Mouse (Mus musculus) thymus, adult 2 months (tissue): Measurements from ENCODE around the gene Wwc2. TPM values are rescaled to one million over a fixed set of nuclear protein-coding genes. Genes with fewer than 3 reads are reported as not detected.
"Not testable (repeated sequence)": the region's sequence is repeated elsewhere in the genome, so short reads cannot be mapped to it uniquely, and the experiment has no call there.

Experiments used
- DNase-seq: peaks from one replicate; pipeline ENCODE4 v3.0.0; 2021
- H3K27ac ChIP-seq: fragments of 200-500 bp; 2 replicates; pipeline ENCODE4 v1.5.1; 2012; ENCODE audit warnings: low read length, control low read depth; ENCODE audit not compliant: control insufficient read depth, insufficient read depth
- H3K27me3 ChIP-seq: fragments of 200-500 bp; 2 replicates; pipeline ENCODE4 v1.6.1; 2012; ENCODE audit warnings: mild to moderate bottlenecking, low read length, moderate library complexity, mixed read lengths; ENCODE audit not compliant: control insufficient read depth, insufficient read depth
- H3K36me3 ChIP-seq: fragments of 200-500 bp; 2 replicates; pipeline ENCODE4 v1.6.1; 2012; ENCODE audit warnings: mild to moderate bottlenecking, low read length, moderate library complexity; ENCODE audit not compliant: control insufficient read depth, insufficient read depth
- H3K4me1 ChIP-seq: fragments of 200-500 bp; replicated peaks from 2 replicates; pipeline ENCODE4 v1.6.1; 2012; ENCODE audit warnings: low read length; ENCODE audit not compliant: control insufficient read depth, insufficient read depth
- H3K4me3 ChIP-seq: fragments of 200-500 bp; 2 replicates; pipeline ENCODE4 v1.5.1; 2012; ENCODE audit warnings: mild to moderate bottlenecking, low read length, control low read depth, moderate library complexity; ENCODE audit not compliant: control insufficient read depth, insufficient read depth
- CTCF ChIP-seq: fragments of 200-500 bp; IDR thresholded peaks from 2 replicates; pipeline ENCODE4 v1.5.1; 2012; ENCODE audit warnings: mild to moderate bottlenecking, control low read depth, low read length, moderate library complexity, borderline replicate concordance; ENCODE audit not compliant: control insufficient read depth, poor library complexity, insufficient read depth; ENCODE audit errors: extremely low read depth
- POLR2A ChIP-seq: fragments of 200-500 bp; IDR thresholded peaks from 2 replicates; pipeline ENCODE4 v1.6.1; 2012; ENCODE audit warnings: mild to moderate bottlenecking, low read length, control low read depth, moderate library complexity; ENCODE audit not compliant: control insufficient read depth, poor library complexity, insufficient read depth; ENCODE audit errors: extremely low read depth
- WGBS: fragments of 180-500 bp; shearing (Covaris S2); methylation state at CpG from one replicate; pipeline ENCODE4 v1.1.7; 2018; 5-methylcytosine and 5-hydroxymethylcytosine counted together
- polyA plus RNA-seq: library from polyadenylated mRNA; depleted of rRNA; stranded (reverse); fragments of >200 nt; gene quantifications from 2 replicates; pipeline ENCODE4 v1.2.3, GENCODE M21; 2012

Gene Wwc2
- polyA plus RNA-seq, 1 experiment = 2.0 TPM

DNA sequence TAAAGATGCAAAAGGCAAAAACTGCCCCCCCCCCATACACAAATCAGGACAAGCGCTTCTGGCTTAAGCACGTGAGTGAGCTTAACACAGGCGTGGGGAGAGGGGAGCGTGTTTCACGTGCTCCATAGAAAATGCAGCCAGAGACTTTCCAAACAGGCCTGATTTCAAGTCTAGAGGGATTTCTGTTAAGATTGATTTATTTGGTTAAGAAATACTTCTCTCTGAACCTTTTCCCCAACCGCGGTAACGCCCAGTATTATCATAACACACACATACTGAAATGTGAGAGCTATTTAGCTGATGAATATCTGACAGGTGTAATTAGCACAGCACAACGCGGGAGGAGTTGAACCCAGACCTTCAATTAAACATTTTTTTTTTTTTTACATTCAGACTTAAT is 166.9 kb downstream of the Wwc2 start:
- TF ChIP-seq POLR2A (no peak), CTCF (no peak)
- WGBS = 87% methylated on average over 10 of the region's 10 CpGs
- H3K4me1 ChIP-seq = no peaks in the 10 kb centered on the region
- H3K36me3 ChIP-seq = no peaks in the 10 kb centered on the region
- DNase-seq = no peak
- no peak overlapping the region for H3K4me3 ChIP-seq
- no peaks in the 10 kb centered on the region for H3K27me3 ChIP-seq
- H3K27ac ChIP-seq = no peak overlapping the region

DNA sequence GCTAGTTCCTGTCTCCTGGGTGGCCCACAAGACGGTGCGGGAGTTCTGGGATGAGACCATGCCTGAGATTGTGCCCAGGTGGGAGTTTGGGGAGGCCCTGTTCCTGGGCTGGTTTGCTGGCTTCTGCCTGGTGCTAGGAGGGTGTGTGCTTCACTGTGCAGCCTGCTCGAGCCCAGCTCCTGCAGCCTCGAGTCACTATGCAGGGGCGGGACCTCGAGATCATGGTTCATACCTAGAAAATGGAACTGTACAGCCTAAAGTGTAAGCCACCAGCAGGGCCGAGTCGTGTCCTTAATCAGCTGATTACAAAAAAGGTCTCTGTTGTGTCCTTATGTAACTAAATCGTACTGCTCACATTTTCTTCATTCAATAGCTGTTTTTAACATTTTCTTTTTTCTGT is 168.2 kb downstream of the Wwc2 start:
- DNase-seq, H3K27ac ChIP-seq, H3K4me3 ChIP-seq, H3K4me1 ChIP-seq, H3K36me3 ChIP-seq, H3K27me3 ChIP-seq: not testable (repeated sequence)
- WGBS = 71% methylated on average over 7 of the region's 9 CpGs

DNA sequence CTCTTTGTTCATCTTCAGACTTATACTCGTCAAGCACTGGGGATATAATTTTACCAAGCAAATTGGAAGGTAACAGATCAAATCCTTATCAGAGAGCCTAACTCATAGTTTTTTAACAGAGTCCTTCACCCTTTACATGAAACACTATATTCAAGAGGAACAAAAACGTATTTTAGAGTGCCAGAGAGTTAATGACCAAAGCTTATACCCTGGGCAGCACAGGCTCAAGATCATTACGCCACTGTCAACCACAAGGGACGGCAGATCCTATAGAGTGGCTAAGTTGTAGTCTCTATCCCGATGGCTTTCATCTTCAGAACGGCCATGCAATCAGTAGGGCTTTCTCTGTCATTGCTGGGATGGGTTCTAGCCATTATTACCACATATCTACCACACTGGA is 168.9 kb downstream of the Wwc2 start, which contains the start of gene Cldn24:
Gene Cldn24 (plus strand): TSS at position 301 of the 400 bp plus-strand sequence.
- DNase-seq = no peak
- TF ChIP-seq POLR2A (no peak), CTCF (no peak)
- no peaks in the 10 kb centered on the region for H3K4me1 ChIP-seq
- H3K27ac ChIP-seq = no peak within 1 kb of the TSS
- H3K4me3 ChIP-seq = no peak within 1 kb of the TSS
- H3K36me3 ChIP-seq = no peaks in the 10 kb centered on the region
- no peaks in the 10 kb centered on the region for H3K27me3 ChIP-seq
- WGBS = 92% methylated on average over 6 of the region's 6 CpGs

- TF ChIP-seq CTCF (no peak), POLR2A (no peak)
- no peaks in the 10 kb centered on the region for H3K36me3 ChIP-seq
- no peak overlapping the region for H3K27ac ChIP-seq
- H3K27me3 ChIP-seq = no peaks in the 10 kb centered on the region
- DNase-seq = no peak
- H3K4me1 ChIP-seq = no peaks in the 10 kb centered on the region
- H3K4me3 ChIP-seq = no peak overlapping the region
- 93% methylated on average over 20 of the region's 20 CpGs for WGBS
Measured at GRCm38 (mm10) chr8:47820914-47821772, 169.6 kb downstream of the Wwc2 start.

- no peak overlapping the region for H3K4me3 ChIP-seq
- H3K27me3 ChIP-seq = no peaks in the 10 kb centered on the region
- H3K4me1 ChIP-seq = no peaks in the 10 kb centered on the region
- no peak overlapping the region for H3K27ac ChIP-seq
- WGBS = 94% methylated on average over 8 of the region's 8 CpGs
- no peak for DNase-seq
- TF ChIP-seq POLR2A (no peak), CTCF (no peak)
- H3K36me3 ChIP-seq = no peaks in the 10 kb centered on the region
Measured at GRCm38 (mm10) chr8:47819034-47819433, 171.7 kb downstream of the Wwc2 start.

DNA sequence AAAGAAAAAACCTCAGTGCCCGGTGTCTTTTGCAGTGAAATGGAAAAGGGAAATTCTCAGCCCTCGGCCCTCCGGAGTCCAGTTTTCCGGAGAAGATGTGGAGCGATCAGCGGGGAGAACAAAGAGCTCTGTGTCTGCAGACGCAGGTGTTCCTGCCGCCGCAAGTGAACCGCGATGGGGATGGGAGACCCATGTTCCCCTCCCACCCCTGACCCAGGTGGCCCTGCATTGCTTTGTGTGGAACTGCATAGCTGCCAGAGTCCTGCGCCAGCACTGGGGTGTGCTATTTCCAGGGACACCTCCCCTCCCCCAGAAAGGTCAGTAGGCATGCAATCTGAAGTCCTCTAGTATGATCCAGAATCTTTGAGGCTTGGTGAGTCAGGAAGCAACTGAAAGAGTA is 179.5 kb downstream of the Wwc2 start:
- WGBS = 92% methylated on average over 12 of the region's 12 CpGs

DNA sequence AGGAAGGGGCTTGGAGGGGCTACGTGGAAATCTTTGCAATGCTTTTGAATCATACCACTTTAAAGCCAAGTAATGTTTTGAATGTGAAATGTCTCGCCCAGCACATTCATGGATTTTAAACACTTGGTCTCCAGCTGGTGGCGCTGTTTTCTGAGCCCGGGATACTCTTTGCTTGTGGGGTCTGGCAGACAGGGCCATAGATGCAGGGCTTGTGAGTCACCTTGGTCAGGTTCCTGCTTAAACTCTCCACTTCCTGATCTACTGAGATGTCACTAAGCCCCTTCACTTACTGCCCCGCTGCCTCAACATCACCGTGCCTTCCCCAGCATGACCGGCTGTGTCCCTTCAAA is 180.1 kb downstream of the Wwc2 start:
- Histone ChIP-seq H3K36me3 (no peaks in the 10 kb centered on the region), H3K4me3 (no peak overlapping the region), H3K27me3 (no peaks in the 10 kb centered on the region), H3K27ac (no peak overlapping the region), H3K4me1 (no peaks in the 10 kb centered on the region)
- 87% methylated on average over 7 of the region's 7 CpGs for WGBS
- TF ChIP-seq CTCF = no peak
- TF ChIP-seq POLR2A = no peak
- DNase-seq = no peak

More for the DNA sequence above, 179.5 kb downstream of the Wwc2 start:
- H3K27ac ChIP-seq = no peak overlapping the region
- no peak overlapping the region for H3K4me3 ChIP-seq
- DNase-seq = no peak
- TF ChIP-seq CTCF (no peak), POLR2A (no peak)
- H3K36me3 ChIP-seq = no peaks in the 10 kb centered on the region
- no peaks in the 10 kb centered on the region for H3K4me1 ChIP-seq
- H3K27me3 ChIP-seq = no peaks in the 10 kb centered on the region
